Mouse (Mus musculus): ENCODE measurements at regions not wholly inside any gene's neighbourhood (a gene's known extent, or its start where the extent isn't known, plus 50 kb on each side); places are given as distances from the start of the nearest gene placed in this dataset.

DNA sequence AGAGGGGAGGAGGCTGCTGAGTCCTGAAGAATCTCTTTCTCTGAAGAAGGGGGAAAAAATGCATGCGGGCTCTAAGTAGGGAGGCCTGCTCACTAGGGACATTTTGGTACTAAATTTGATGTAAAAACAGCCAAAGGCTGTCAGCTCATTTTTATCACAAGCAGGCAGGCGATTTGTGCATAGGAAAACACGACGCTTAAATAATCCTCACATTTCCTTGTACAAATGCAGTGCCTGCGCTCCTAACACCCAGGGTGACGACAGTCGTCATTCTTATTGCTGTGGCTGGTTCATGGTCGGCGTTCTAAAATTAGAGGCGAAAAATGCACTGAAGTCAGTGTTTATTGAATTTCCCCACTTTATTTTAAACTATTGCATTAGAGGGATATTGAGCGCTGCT lies 650.6 kb downstream of the Pdcd6ip start:
- WGBS = 58% methylated on average over 11 of the region's 11 CpGs
- no peak for ATAC-seq (replicated peaks; ENCODE audit: insufficient number of reproducible peaks, insufficient read depth, low FRiP score, low read depth)

DNA sequence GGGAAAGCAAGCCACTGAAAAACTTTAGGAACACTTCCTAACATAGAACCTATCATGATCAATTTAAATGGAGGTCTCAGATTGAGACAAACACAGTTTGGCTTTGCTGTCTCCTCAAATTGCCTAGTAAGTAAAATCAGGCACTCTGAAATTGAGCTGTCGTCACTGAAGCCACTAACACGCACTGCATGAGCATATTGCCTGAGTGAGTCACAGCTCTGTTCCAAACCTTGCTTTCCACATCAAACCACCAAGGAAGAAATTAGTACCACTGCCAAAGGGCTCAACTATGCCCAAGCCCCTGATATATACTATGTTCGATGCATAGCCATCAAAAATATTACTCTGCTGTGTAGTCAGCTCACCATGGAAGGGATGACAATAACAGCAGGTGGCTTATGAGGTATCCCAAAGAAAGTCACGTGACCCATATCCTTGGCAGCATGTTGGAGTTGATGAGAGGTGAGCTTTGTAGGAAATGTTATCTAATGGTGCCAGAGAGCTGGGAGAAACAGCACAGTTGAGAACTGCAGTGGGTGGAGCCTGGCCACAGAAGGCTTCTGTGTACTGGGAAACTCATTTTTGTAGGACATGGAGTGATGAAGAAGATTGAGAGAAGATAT lies 663.4 kb downstream of the Pdcd6ip start:
- no peaks in the 10 kb centered on the region for H3K9me3 ChIP-seq (replicated peaks)
- no peaks in the 10 kb centered on the region for H3K36me3 ChIP-seq
- H3K27me3 ChIP-seq = no peaks in the 10 kb centered on the region
- H3K9ac ChIP-seq = no peak overlapping the region
- no peak overlapping the region for H3K4me2 ChIP-seq
- H3K4me3 ChIP-seq = no peak overlapping the region
- H3K27ac ChIP-seq = no peak overlapping the region
- ATAC-seq (replicated peaks; ENCODE audit: insufficient number of reproducible peaks, insufficient read depth, low FRiP score, low read depth) = no peak
- 67% methylated on average over 4 of the region's 4 CpGs for WGBS
- H3K4me1 ChIP-seq (replicated peaks) = no peaks in the 10 kb centered on the region

More for the DNA sequence above, 650.6 kb downstream of the Pdcd6ip start:
- Histone ChIP-seq H3K27ac (no peak overlapping the region), H3K4me3 (no peak overlapping the region), H3K27me3 (no peaks in the 10 kb centered on the region), H3K4me2 (no peak overlapping the region), H3K9me3 (replicated peaks) (no peaks in the 10 kb centered on the region), H3K36me3 (no peaks in the 10 kb centered on the region), H3K9ac (no peak overlapping the region), H3K4me1 (replicated peaks) (no peaks in the 10 kb centered on the region)

DNA sequence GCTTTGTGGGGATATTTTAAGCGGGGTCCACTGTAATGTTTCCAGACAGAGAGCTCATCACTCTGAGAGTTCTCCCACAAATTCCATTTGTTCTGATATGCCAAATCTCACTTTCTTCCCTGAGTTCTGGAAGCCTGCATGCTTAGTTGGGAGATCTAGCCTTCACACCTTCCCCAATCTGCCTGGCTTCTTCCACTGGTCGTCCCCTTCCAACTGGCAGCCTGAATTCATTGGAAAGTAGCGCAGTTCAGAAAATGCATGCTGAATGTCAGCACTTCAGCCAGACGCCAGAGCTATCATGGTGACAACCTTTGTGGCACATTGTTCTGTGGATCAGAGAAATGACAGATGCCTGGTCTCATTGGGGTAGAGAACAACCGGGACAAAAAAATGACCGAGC lies 667.2 kb downstream of the Pdcd6ip start:
- no peak overlapping the region for H3K27ac ChIP-seq
- 55% methylated on average over 6 of the region's 6 CpGs for WGBS
- H3K4me2 ChIP-seq = no peak overlapping the region

DNA sequence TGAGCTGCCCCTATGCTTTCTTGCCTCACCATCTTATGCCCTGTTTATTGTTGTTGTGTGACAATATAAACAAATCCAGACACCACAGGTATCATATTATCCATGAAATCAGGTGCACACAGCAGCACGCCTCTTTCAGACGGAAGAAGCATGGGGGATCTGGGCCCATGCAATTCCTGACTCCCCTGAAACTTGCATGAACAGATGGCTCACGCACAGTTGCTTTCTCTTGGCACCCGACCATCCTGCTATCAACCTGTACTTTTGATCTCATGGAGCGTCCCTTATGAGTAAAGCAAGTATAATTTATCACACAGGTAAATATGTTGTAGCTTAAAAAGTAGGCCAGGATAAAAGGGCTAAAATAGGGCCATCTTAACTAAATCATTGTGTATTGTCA lies 674.1 kb downstream of the Pdcd6ip start:
- Histone ChIP-seq H3K27ac (no peak overlapping the region), H3K9me3 (replicated peaks) (no peaks in the 10 kb centered on the region), H3K36me3 (no peaks in the 10 kb centered on the region), H3K4me3 (no peak overlapping the region), H3K9ac (no peak overlapping the region), H3K4me2 (no peak overlapping the region), H3K4me1 (replicated peaks) (no peaks in the 10 kb centered on the region), H3K27me3 (no peaks in the 10 kb centered on the region)
- ATAC-seq (replicated peaks; ENCODE audit: insufficient number of reproducible peaks, insufficient read depth, low FRiP score, low read depth) = no peak
- 76% methylated on average over 5 of the region's 5 CpGs for WGBS

More for the DNA sequence above, 667.2 kb downstream of the Pdcd6ip start:
- Histone ChIP-seq H3K36me3 (no peaks in the 10 kb centered on the region), H3K9me3 (replicated peaks) (no peaks in the 10 kb centered on the region), H3K9ac (no peak overlapping the region), H3K27me3 (no peaks in the 10 kb centered on the region), H3K4me1 (replicated peaks) (no peaks in the 10 kb centered on the region), H3K4me3 (no peak overlapping the region)
- ATAC-seq (replicated peaks; ENCODE audit: insufficient number of reproducible peaks, insufficient read depth, low FRiP score, low read depth) = no peak

- H3K4me3 ChIP-seq = no peak overlapping the region
Observed at GRCm38 (mm10) chr9:113029091-113029490, 679.0 kb downstream of the Pdcd6ip start.

DNA sequence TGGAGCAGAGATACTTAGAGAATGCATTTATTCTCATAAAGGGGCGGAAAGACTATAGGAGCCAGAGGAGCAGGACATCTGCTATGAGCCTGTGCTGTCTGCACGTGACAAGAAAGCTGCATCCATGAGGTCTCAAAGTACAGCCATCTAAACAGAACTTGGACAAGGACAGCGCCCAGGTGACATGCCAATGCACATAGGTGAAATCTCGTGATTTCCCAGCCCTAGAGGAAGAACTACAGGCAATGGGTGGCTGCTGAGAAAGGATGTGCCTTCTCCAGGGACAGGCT lies 681.2 kb downstream of the Pdcd6ip start:
- no peak overlapping the region for H3K4me3 ChIP-seq
- no peak overlapping the region for H3K27ac ChIP-seq
- ATAC-seq (replicated peaks; ENCODE audit: insufficient number of reproducible peaks, insufficient read depth, low FRiP score, low read depth) = no peak
- no peaks in the 10 kb centered on the region for H3K9me3 ChIP-seq (replicated peaks)
- H3K4me2 ChIP-seq = no peak overlapping the region
- no peak overlapping the region for H3K9ac ChIP-seq
- H3K4me1 ChIP-seq (replicated peaks) = no peaks in the 10 kb centered on the region
- WGBS = 70% methylated on average over 4 of the region's 4 CpGs
- H3K36me3 ChIP-seq = no peaks in the 10 kb centered on the region
- H3K27me3 ChIP-seq = no peaks in the 10 kb centered on the region

More at GRCm38 (mm10) chr9:113029091-113029490, 679.0 kb downstream of the Pdcd6ip start:
- no peaks in the 10 kb centered on the region for H3K27me3 ChIP-seq
- 71% methylated on average over 4 of the region's 4 CpGs for WGBS
- H3K36me3 ChIP-seq = no peaks in the 10 kb centered on the region
- no peak overlapping the region for H3K4me2 ChIP-seq
- ATAC-seq (replicated peaks; ENCODE audit: insufficient number of reproducible peaks, insufficient read depth, low FRiP score, low read depth) = no peak
- H3K4me1 ChIP-seq (replicated peaks) = no peaks in the 10 kb centered on the region
- no peak overlapping the region for H3K27ac ChIP-seq
- no peaks in the 10 kb centered on the region for H3K9me3 ChIP-seq (replicated peaks)
- H3K9ac ChIP-seq = no peak overlapping the region

- no peak overlapping the region for H3K4me3 ChIP-seq
- H3K4me2 ChIP-seq = no peak overlapping the region
- 60% methylated on average over 4 of the region's 4 CpGs for WGBS
- H3K9ac ChIP-seq = no peak overlapping the region
- H3K9me3 ChIP-seq (replicated peaks) = no peaks in the 10 kb centered on the region
- ATAC-seq (replicated peaks; ENCODE audit: insufficient number of reproducible peaks, insufficient read depth, low FRiP score, low read depth) = no peak
- no peaks in the 10 kb centered on the region for H3K27me3 ChIP-seq
- no peaks in the 10 kb centered on the region for H3K4me1 ChIP-seq (replicated peaks)
- H3K36me3 ChIP-seq = no peaks in the 10 kb centered on the region
- no peak overlapping the region for H3K27ac ChIP-seq
Observed at GRCm38 (mm10) chr9:113026096-113026903, 681.8 kb downstream of the Pdcd6ip start.

GRCm38 (mm10) chr9:113021866-113022645 lies 686.0 kb downstream of the Pdcd6ip start:
- Histone ChIP-seq H3K9ac (no peak overlapping the region), H3K4me3 (no peak overlapping the region), H3K27ac (no peak overlapping the region), H3K9me3 (replicated peaks) (no peaks in the 10 kb centered on the region), H3K36me3 (no peaks in the 10 kb centered on the region), H3K4me2 (no peak overlapping the region), H3K4me1 (replicated peaks) (no peaks in the 10 kb centered on the region), H3K27me3 (no peaks in the 10 kb centered on the region)
- 73% methylated on average over 6 of the region's 6 CpGs for WGBS
- ATAC-seq (replicated peaks; ENCODE audit: insufficient number of reproducible peaks, insufficient read depth, low FRiP score, low read depth) = no peak

DNA sequence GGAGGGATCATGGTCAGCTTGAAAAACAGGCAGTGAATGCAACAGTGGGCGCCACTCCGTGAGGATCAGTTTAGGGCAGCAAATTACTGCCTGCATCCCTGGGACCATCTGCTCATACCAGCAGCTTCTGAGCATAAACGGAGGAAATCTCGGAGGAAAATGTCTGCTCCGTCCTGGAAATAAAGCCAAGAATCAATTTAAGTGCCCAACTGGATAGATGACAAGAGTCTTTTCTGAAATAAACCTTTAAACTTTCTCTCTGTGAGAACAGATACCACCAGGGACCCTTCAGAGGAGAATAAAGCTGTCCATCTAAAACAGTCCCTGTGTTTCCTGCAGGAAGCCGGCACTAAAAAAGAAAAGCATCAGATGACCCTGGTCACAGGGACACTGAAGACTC lies 688.5 kb downstream of the Pdcd6ip start:
- H3K36me3 ChIP-seq = no peaks in the 10 kb centered on the region
- WGBS = 68% methylated on average over 6 of the region's 6 CpGs
- H3K27ac ChIP-seq = no peak overlapping the region
- no peaks in the 10 kb centered on the region for H3K27me3 ChIP-seq
- H3K9ac ChIP-seq = no peak overlapping the region
- H3K9me3 ChIP-seq (replicated peaks) = no peaks in the 10 kb centered on the region
- no peaks in the 10 kb centered on the region for H3K4me1 ChIP-seq (replicated peaks)
- ATAC-seq (replicated peaks; ENCODE audit: insufficient number of reproducible peaks, insufficient read depth, low FRiP score, low read depth) = no peak
- H3K4me2 ChIP-seq = no peak overlapping the region
- H3K4me3 ChIP-seq = no peak overlapping the region

DNA sequence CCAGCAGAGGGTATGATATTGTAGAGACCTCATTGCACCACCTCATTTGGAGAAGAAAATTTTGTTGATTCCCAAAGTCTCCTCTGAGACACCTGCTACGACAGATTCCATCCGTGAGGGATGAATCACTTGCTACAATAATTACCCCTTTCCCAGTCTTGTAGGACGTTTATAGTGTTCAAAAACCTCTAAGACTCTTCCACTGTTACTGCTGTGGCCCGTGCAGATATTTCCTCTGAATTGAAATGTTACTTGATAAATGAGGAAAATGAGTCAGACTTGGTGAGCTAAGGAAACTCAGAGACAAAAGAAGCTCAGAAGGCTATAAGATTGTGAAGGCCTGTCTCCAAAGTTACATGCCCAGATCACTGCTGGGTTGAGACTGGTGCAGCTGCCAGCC lies 700.0 kb downstream of the Pdcd6ip start:
- H3K4me1 ChIP-seq (replicated peaks) = no peaks in the 10 kb centered on the region
- H3K36me3 ChIP-seq = no peaks in the 10 kb centered on the region
- H3K27me3 ChIP-seq = no peaks in the 10 kb centered on the region
- 70% methylated on average over 4 of the region's 4 CpGs for WGBS
- no peak overlapping the region for H3K9ac ChIP-seq
- no peaks in the 10 kb centered on the region for H3K9me3 ChIP-seq (replicated peaks)
- no peak for ATAC-seq (replicated peaks; ENCODE audit: insufficient number of reproducible peaks, insufficient read depth, low FRiP score, low read depth)
- no peak overlapping the region for H3K27ac ChIP-seq
- no peak overlapping the region for H3K4me2 ChIP-seq
- no peak overlapping the region for H3K4me3 ChIP-seq

GRCm38 (mm10) chr9:112996204-112996603 lies 711.9 kb downstream of the Pdcd6ip start:
- H3K36me3 ChIP-seq = no peaks in the 10 kb centered on the region
- H3K4me3 ChIP-seq = no peak overlapping the region
- H3K9ac ChIP-seq = no peak overlapping the region
- ATAC-seq (replicated peaks; ENCODE audit: insufficient number of reproducible peaks, insufficient read depth, low FRiP score, low read depth) = no peak; the same call in 1 of the 2 replicates
- H3K27me3 ChIP-seq = no peaks in the 10 kb centered on the region
- no peak overlapping the region for H3K4me2 ChIP-seq
- WGBS = 70% methylated on average over 1 of the region's 1 CpGs
- H3K4me1 ChIP-seq (replicated peaks) = peaks cover 2% of the 10 kb centered on the region; the same call in 1 of the 2 replicates
- H3K9me3 ChIP-seq (replicated peaks) = no peaks in the 10 kb centered on the region
- H3K27ac ChIP-seq = no peak overlapping the region
